Mouse (Mus musculus): ENCODE data around the gene Hoxb4. TPM values are rescaled to one million over a fixed set of nuclear protein-coding genes. Genes with fewer than 3 reads are reported as not detected.

Gene Hoxb4
- polyA plus RNA-seq (2014; fragmentation: Illumina TruSeq; extraction: RNeasy Lipid Tissue Mini Kit (QIAGEN cat#74804); ENCODE audit: low read depth, low replicate concordance), result 0.15 TPM

GRCm38 (mm10) chr11:96317608-96318367, at the start of gene Hoxb4:
Gene Hoxb4, plus strand, starts transcription at chr11:96318267.

GRCm38 (mm10) chr11:96270996-96271540, 47.0 kb upstream of the Hoxb4 start, which contains the start of gene Hoxb9:
Gene Hoxb9, plus strand, starts transcription at chr11:96271457.

GRCm38 (mm10) chr11:96281855-96282570, 36.1 kb upstream of the Hoxb4 start, which contains the start of gene Hoxb8:
Gene Hoxb8, plus strand, starts transcription at chr11:96281905.

GRCm38 (mm10) chr11:96285771-96286738, 32.0 kb upstream of the Hoxb4 start, which contains the start of gene Hoxb7:
Gene Hoxb7, plus strand, starts transcription at chr11:96286623.

GRCm38 (mm10) chr11:96291681-96292564, 26.1 kb upstream of the Hoxb4 start, which contains the start of gene Hoxb6:
Gene Hoxb6, plus strand, starts transcription at chr11:96292476.

GRCm38 (mm10) chr11:96303151-96304099, 14.6 kb upstream of the Hoxb4 start, which contains the start of gene Hoxb5:
Gene Hoxb5, plus strand, starts transcription at chr11:96303336.

GRCm38 (mm10) chr11:96323154-96323553, 5.1 kb downstream of the Hoxb4 start, which contains the start of gene Hoxb3:
Gene Hoxb3, plus strand, starts transcription at chr11:96323326.

GRCm38 (mm10) chr11:96350341-96350624, 32.2 kb downstream of the Hoxb4 start, which contains the start of gene Hoxb2:
Gene Hoxb2, plus strand, starts transcription at chr11:96350525.

GRCm38 (mm10) chr11:96365441-96366091, 47.5 kb downstream of the Hoxb4 start, which contains the start of gene Hoxb1:
Gene Hoxb1, plus strand, starts transcription at chr11:96365752.

Other genes starting within 250 kb of the Hoxb4 start
- gene Atp5g1, start 242.6 kb upstream of the Hoxb4 start, polyA plus RNA-seq (2014; fragmentation: Illumina TruSeq; extraction: RNeasy Lipid Tissue Mini Kit (QIAGEN cat#74804); ENCODE audit: low read depth, low replicate concordance), result 2.9 TPM
- 0.17 TPM for gene Calcoco2, start 206.3 kb upstream of the Hoxb4 start, polyA plus RNA-seq (2014; fragmentation: Illumina TruSeq; extraction: RNeasy Lipid Tissue Mini Kit (QIAGEN cat#74804); ENCODE audit: low read depth, low replicate concordance)
- gene Ttll6, start 184.5 kb upstream of the Hoxb4 start, polyA plus RNA-seq (2014; fragmentation: Illumina TruSeq; extraction: RNeasy Lipid Tissue Mini Kit (QIAGEN cat#74804); ENCODE audit: low read depth, low replicate concordance), result 51.3 TPM
- gene Hoxb13, start 124.0 kb upstream of the Hoxb4 start, polyA plus RNA-seq (2014; fragmentation: Illumina TruSeq; extraction: RNeasy Lipid Tissue Mini Kit (QIAGEN cat#74804); ENCODE audit: low read depth, low replicate concordance), result not detected
- 0.43 TPM for gene Hoxb9, start 46.8 kb upstream of the Hoxb4 start, polyA plus RNA-seq (2014; fragmentation: Illumina TruSeq; extraction: RNeasy Lipid Tissue Mini Kit (QIAGEN cat#74804); ENCODE audit: low read depth, low replicate concordance)
- 0.07 TPM for gene Hoxb8, start 36.4 kb upstream of the Hoxb4 start, polyA plus RNA-seq (2014; fragmentation: Illumina TruSeq; extraction: RNeasy Lipid Tissue Mini Kit (QIAGEN cat#74804); ENCODE audit: low read depth, low replicate concordance)
- not detected for gene Hoxb7, start 31.6 kb upstream of the Hoxb4 start, polyA plus RNA-seq (2014; fragmentation: Illumina TruSeq; extraction: RNeasy Lipid Tissue Mini Kit (QIAGEN cat#74804); ENCODE audit: low read depth, low replicate concordance)
- gene Hoxb6, start 25.8 kb upstream of the Hoxb4 start, polyA plus RNA-seq (2014; fragmentation: Illumina TruSeq; extraction: RNeasy Lipid Tissue Mini Kit (QIAGEN cat#74804); ENCODE audit: low read depth, low replicate concordance), result not detected
- not detected for gene Hoxb5, start 14.9 kb upstream of the Hoxb4 start, polyA plus RNA-seq (2014; fragmentation: Illumina TruSeq; extraction: RNeasy Lipid Tissue Mini Kit (QIAGEN cat#74804); ENCODE audit: low read depth, low replicate concordance)
- gene Hoxb3, start 5.1 kb downstream of the Hoxb4 start, polyA plus RNA-seq (2014; fragmentation: Illumina TruSeq; extraction: RNeasy Lipid Tissue Mini Kit (QIAGEN cat#74804); ENCODE audit: low read depth, low replicate concordance), result 1.4 TPM
- gene Hoxb2, start 32.3 kb downstream of the Hoxb4 start, polyA plus RNA-seq (2014; fragmentation: Illumina TruSeq; extraction: RNeasy Lipid Tissue Mini Kit (QIAGEN cat#74804); ENCODE audit: low read depth, low replicate concordance), result 0.32 TPM
- gene Hoxb1, start 47.5 kb downstream of the Hoxb4 start, polyA plus RNA-seq (2014; fragmentation: Illumina TruSeq; extraction: RNeasy Lipid Tissue Mini Kit (QIAGEN cat#74804); ENCODE audit: low read depth, low replicate concordance), result not detected
- 2.2 TPM for gene Skap1, start 146.3 kb downstream of the Hoxb4 start, polyA plus RNA-seq (2014; fragmentation: Illumina TruSeq; extraction: RNeasy Lipid Tissue Mini Kit (QIAGEN cat#74804); ENCODE audit: low read depth, low replicate concordance)

All from testis, adult 10 weeks (tissue).